Mouse (Mus musculus): ENCODE measurements at regions not wholly inside any gene's neighbourhood (a gene's known extent, or its start where the extent isn't known, plus 50 kb on each side); places are given as distances from the start of the nearest gene placed in this dataset.

DNA sequence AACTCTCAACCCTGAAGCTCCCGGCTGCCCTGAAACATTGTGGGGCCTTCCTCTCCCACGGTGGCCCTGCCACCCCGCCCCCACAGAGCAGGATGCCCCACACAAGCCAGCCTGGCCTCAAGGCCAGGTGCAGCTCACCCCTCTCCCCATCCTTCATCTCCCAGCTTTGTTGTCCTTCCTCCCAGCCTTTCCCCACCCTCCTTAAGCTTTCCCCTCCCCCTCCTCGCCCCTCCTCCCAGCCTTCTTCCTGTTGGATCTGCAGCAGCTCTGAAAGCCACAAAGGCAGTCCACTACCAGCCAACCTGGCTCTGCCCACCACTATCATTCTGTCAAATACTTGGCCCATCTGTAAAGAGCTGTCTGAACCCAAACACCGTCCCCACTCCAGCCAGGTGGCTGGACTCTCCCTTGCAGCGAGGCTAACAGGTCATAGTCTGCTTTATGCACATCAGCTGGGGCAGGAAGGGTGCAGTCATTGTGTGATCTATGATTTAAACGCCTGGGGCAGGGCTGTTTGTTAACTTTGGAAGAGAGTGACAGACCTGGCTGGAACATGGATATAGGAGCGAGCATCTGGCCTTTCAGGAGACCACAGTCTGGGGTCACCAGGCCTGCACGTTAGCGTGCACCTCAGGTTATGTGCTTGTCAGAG lies 119.9 kb upstream of the Atp6ap2 start:
- Histone ChIP-seq H3K9me3 (replicated peaks) (no peaks in the 10 kb centered on the region), H3K4me3 (peak overlapping the region; percentile 21; the same call in 1 of the 2 replicates), H3K36me3 (no peaks in the 10 kb centered on the region), H3K4me1 (peaks cover 35% of the 10 kb centered on the region), H3K27me3 (ENCODE audit: low read depth, poor library complexity, severe bottlenecking) (peaks cover 87% of the 10 kb centered on the region), H3K27ac (peak overlapping the region; percentile 85)
- peak; percentile 39 for DNase-seq (ENCODE audit: low spot score)
- WGBS, result 17% methylated on average over 10 of the region's 10 CpGs

DNA sequence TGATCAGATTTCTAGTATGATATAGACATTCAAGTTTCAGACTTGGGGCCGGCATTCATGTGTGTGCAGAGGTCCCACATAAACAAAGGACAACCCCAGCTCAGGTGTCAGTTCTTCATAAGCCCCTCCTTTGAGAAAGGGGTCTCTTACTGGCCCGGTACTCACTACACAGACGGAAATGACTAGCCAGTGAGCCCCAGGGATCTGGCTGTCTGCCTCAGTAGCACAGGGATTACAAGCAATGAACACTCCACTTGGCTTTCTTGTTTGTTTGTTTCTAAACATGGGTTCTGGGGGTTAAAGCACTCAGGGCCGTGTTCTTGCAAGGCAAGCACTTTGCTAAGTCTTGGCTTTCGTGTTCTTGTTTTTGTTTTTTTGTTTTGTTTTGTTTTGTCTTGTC lies 115.3 kb upstream of the Atp6ap2 start:
- DNase-seq (ENCODE audit: low spot score), result no peak
- Histone ChIP-seq H3K36me3 (no peaks in the 10 kb centered on the region), H3K9me3 (replicated peaks) (no peaks in the 10 kb centered on the region), H3K27me3 (ENCODE audit: low read depth, poor library complexity, severe bottlenecking) (peaks cover 94% of the 10 kb centered on the region), H3K27ac (no peak overlapping the region), H3K4me3 (no peak overlapping the region), H3K4me1 (peaks cover 23% of the 10 kb centered on the region)
- WGBS, result 80% methylated on average over 5 of the region's 5 CpGs

DNA sequence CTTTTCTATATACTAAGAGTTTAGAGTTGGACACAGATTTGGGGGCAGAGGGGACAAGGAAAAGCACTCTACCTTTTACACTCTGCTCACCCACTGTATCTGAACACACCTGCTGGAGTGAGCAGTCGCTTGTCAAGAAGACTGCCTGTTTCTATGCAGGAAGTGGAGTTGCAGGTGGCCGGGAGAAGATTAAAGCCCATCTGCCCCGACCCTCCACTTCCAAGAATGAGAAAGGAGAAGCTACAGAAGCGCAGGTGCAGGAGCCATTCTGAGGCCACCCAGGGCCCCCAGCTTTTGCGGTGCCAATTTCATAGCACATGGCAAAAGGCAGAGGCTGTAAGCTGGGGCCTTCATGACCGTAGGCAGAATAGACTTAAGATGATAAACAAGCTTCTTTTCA lies 108.4 kb upstream of the Atp6ap2 start:
- H3K4me3 ChIP-seq, result no peak overlapping the region
- 87% methylated on average over 6 of the region's 6 CpGs for WGBS
- H3K9me3 ChIP-seq (replicated peaks), result no peaks in the 10 kb centered on the region
- no peak overlapping the region for H3K27ac ChIP-seq
- H3K36me3 ChIP-seq, result no peaks in the 10 kb centered on the region
- H3K27me3 ChIP-seq (ENCODE audit: low read depth, poor library complexity, severe bottlenecking), result peaks cover 78% of the 10 kb centered on the region
- H3K4me1 ChIP-seq, result no peaks in the 10 kb centered on the region
- no peak for DNase-seq (ENCODE audit: low spot score)

DNA sequence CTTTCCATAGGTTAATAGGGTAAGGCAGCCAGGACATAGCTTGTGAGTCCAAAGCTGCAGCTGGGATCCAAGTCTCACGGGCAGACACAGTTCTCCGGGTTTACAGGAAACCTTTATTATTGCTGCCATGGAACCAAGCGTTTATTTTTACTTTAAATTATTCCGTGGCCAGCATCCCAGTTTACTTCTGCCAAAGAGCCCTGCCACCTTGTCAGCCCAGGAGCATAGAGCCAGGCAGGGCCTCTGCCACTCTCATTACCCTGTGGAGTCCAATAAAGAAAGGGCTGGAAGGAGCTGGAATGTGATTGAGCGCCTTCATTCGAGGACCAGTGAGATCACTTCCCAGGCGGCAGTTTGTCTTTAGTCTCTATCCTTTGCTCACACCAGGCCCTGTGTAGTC lies 96.6 kb upstream of the Atp6ap2 start:
- H3K27me3 ChIP-seq (ENCODE audit: low read depth, poor library complexity, severe bottlenecking), result peaks cover 84% of the 10 kb centered on the region
- no peak for DNase-seq (ENCODE audit: low spot score)
- H3K27ac ChIP-seq, result no peak overlapping the region
- WGBS, result 83% methylated on average over 7 of the region's 7 CpGs
- H3K4me1 ChIP-seq, result no peaks in the 10 kb centered on the region
- no peaks in the 10 kb centered on the region for H3K9me3 ChIP-seq (replicated peaks)
- H3K36me3 ChIP-seq, result no peaks in the 10 kb centered on the region
- H3K4me3 ChIP-seq, result no peak overlapping the region

DNA sequence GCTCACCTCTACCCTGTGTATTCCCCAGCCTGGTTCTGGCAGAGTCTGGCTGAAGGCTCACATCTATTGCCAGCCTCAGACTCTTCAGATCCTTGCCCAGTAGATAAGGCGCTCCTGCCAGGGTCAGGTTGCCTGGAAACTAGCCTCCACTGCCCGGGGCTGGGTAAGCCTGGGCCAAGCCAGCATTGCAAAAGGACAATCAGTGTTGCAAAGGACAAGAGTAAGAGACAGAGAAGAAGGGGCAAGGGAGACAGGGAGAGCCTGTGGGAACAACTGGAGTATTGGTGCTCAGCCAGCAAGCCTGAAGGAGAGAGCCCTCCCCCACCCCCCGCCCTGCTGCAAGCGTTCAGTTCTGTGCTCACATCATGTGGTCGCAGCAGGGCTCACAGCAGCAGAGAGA lies 94.4 kb upstream of the Atp6ap2 start:
- H3K4me3 ChIP-seq, result no peak overlapping the region
- H3K36me3 ChIP-seq, result no peaks in the 10 kb centered on the region
- H3K9me3 ChIP-seq (replicated peaks), result no peaks in the 10 kb centered on the region
- H3K27ac ChIP-seq, result no peak overlapping the region
- 67% methylated on average over 5 of the region's 5 CpGs for WGBS
- no peak for DNase-seq (ENCODE audit: low spot score)
- no peaks in the 10 kb centered on the region for H3K4me1 ChIP-seq
- H3K27me3 ChIP-seq (ENCODE audit: low read depth, poor library complexity, severe bottlenecking), result peaks cover 79% of the 10 kb centered on the region

DNA sequence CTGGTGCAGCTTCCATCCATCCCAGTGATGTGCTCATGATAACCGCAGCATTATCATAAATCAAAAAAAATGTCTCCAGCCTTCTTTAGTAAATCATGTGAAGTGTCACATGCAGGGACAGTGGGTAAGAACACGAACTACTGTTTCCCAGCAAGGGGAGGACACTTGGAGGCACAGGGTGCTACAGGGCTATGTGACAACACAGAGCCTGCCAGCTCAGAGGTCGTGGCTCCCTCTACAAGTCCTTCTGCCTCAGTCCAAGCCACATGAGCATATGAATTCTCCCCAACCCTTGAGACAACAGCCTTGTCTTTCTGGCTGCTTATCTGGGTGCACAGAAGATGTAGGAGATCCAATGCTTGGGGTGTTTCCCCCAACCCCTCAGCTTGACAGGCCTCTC lies 93.7 kb upstream of the Atp6ap2 start:
- Histone ChIP-seq H3K36me3 (no peaks in the 10 kb centered on the region), H3K9me3 (replicated peaks) (no peaks in the 10 kb centered on the region), H3K4me3 (no peak overlapping the region), H3K27ac (no peak overlapping the region), H3K27me3 (ENCODE audit: low read depth, poor library complexity, severe bottlenecking) (peaks cover 86% of the 10 kb centered on the region), H3K4me1 (no peaks in the 10 kb centered on the region)
- DNase-seq (ENCODE audit: low spot score), result no peak
- WGBS, result 84% methylated on average over 3 of the region's 3 CpGs

DNA sequence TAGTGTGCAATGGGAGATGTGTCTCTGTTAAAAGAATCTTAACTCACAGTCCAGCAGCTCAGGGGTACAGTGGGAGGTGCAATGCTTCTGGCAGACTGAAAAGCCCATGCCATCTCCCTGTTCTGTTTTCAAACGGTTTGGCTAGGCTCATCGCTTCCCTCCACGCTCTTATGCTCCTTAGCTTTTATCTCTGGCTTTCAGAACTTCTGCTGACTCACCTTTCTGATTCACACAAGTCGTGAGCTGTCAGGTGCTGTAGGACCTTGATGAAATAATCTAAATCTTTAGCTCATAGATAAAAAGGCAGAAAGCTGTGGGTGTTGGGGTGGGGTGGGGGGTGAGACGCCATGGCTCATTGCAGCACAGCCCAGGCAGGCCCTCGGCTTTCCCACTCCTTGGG lies 93.1 kb upstream of the Atp6ap2 start:
- Histone ChIP-seq H3K9me3 (replicated peaks) (no peaks in the 10 kb centered on the region), H3K27me3 (ENCODE audit: low read depth, poor library complexity, severe bottlenecking) (peaks cover 88% of the 10 kb centered on the region), H3K36me3 (no peaks in the 10 kb centered on the region), H3K4me1 (no peaks in the 10 kb centered on the region), H3K27ac (no peak overlapping the region), H3K4me3 (no peak overlapping the region)
- DNase-seq (ENCODE audit: low spot score), result no peak
- WGBS, result 88% methylated on average over 6 of the region's 6 CpGs

DNA sequence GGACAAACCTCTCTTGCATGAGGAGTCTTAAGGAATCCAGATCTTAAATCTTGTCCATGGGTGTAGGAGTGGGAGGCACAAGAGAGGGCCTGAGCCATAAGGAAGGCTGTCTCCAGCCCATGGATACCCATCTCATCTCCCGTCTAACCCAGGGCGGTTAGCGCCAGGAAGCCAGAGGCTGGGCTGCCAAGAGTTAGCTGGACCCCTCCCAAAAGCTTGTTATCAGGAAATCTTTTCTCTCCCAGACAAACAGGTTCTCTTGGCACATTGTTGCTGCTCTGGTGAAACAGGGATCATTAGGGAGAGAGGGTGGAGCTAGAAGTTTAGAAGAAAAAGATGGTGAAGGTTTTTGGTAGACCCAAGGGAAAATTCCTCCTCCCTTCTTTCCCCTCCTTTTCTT lies 87.0 kb upstream of the Atp6ap2 start:
- 80% methylated on average over 3 of the region's 3 CpGs for WGBS
- H3K4me3 ChIP-seq, result no peak overlapping the region
- DNase-seq (ENCODE audit: low spot score), result no peak
- no peak overlapping the region for H3K27ac ChIP-seq
- H3K36me3 ChIP-seq, result no peaks in the 10 kb centered on the region
- no peaks in the 10 kb centered on the region for H3K4me1 ChIP-seq
- H3K9me3 ChIP-seq (replicated peaks), result no peaks in the 10 kb centered on the region
- peaks cover 78% of the 10 kb centered on the region for H3K27me3 ChIP-seq (ENCODE audit: low read depth, poor library complexity, severe bottlenecking)

DNA sequence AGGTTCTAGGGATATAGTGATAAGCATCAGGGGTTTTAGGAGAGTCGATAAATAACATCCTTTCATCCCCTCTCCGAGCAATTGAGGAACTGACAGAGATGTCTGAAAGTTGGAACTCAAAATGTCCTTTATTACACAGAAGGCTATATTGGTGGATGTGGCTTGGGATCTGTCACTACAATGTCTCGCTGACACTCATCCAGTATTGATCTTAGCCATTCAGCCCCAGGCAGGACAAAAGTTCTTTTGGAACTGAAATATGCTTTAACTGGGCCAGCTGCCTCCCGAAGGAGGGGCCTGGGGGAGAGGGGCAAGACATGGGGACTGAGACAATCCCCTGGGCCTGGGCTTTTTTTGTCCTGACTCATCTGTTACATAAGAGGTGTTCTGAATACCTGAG lies 85.2 kb upstream of the Atp6ap2 start:
- no peak for DNase-seq (ENCODE audit: low spot score)
- H3K27me3 ChIP-seq (ENCODE audit: low read depth, poor library complexity, severe bottlenecking), result peaks cover 81% of the 10 kb centered on the region
- no peaks in the 10 kb centered on the region for H3K9me3 ChIP-seq (replicated peaks)
- no peaks in the 10 kb centered on the region for H3K36me3 ChIP-seq
- no peaks in the 10 kb centered on the region for H3K4me1 ChIP-seq
- H3K27ac ChIP-seq, result no peak overlapping the region
- no peak overlapping the region for H3K4me3 ChIP-seq
- 86% methylated on average over 4 of the region's 4 CpGs for WGBS

DNA sequence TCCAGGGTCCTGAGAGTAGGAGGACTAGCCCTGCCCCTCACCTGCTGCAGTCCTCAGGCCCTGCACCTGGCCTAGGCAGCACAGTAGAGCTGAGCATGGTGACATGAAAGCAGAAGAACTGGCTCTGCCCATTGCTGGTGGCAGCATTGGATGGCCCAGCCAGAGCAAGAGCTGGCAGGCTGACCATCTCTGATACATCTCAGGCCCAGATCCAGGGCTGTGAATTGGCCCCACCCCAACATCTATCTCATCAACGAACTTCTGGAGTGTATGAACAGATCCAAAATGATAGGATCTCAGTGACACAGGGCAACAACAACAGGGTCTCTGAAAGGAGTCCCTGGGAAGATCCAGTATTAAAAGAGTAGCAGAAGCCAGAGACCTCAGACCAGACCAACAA lies 84.0 kb upstream of the Atp6ap2 start:
- Histone ChIP-seq H3K9me3 (replicated peaks) (no peaks in the 10 kb centered on the region), H3K27ac (no peak overlapping the region), H3K4me1 (no peaks in the 10 kb centered on the region), H3K27me3 (ENCODE audit: low read depth, poor library complexity, severe bottlenecking) (peaks cover 82% of the 10 kb centered on the region), H3K36me3 (no peaks in the 10 kb centered on the region), H3K4me3 (no peak overlapping the region)
- DNase-seq (ENCODE audit: low spot score), result no peak
- 87% methylated on average over 1 of the region's 1 CpGs for WGBS

DNA sequence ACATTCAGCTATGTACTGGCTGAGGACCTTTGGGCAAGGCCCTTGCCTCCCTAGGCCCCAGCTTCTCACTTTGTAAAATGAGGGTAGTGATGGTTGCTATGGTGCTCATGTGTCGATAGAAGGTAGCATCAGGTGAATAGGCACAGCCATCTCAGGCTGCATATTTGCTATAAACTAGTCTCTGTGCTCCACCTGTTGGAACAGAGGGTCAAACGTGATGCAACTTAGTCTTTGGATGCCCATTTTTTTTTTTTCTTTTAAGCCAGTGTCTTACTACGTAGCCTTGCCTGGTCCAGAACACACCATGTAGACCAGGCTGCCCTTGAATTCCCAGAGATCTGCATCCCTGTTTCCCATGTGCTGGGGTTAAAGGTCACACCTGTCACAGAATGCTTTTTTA lies 76.5 kb upstream of the Atp6ap2 start:
- no peak overlapping the region for H3K4me3 ChIP-seq
- no peaks in the 10 kb centered on the region for H3K4me1 ChIP-seq
- H3K9me3 ChIP-seq (replicated peaks), result no peaks in the 10 kb centered on the region
- DNase-seq (ENCODE audit: low spot score), result no peak
- 84% methylated on average over 3 of the region's 3 CpGs for WGBS
- H3K27ac ChIP-seq, result no peak overlapping the region
- no peaks in the 10 kb centered on the region for H3K36me3 ChIP-seq
- H3K27me3 ChIP-seq (ENCODE audit: low read depth, poor library complexity, severe bottlenecking), result peaks cover 64% of the 10 kb centered on the region

DNA sequence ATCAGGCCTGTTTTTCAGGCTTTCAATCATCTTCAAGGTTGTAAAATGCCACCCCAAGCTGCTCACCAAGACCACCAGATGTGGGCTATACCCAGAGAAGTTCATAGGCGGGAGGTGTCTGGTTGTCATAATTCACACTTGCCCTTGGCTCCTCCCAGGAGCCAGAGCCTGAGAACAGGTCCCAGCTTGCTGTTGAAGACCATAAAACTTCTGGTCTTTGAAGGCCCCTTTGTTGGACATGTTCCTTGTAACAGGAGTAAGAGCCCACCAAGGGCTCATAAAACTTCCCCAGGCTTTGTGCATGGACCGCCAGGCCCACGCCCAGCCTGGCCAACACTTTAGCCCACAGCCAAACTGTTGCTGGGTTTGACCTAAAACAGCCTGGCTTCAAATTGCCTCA lies 62.6 kb upstream of the Atp6ap2 start:
- H3K4me3 ChIP-seq, result no peak overlapping the region
- H3K36me3 ChIP-seq, result no peaks in the 10 kb centered on the region
- H3K27ac ChIP-seq, result peak overlapping the region; percentile 47; the same call in 1 of the 2 replicates
- H3K9me3 ChIP-seq (replicated peaks), result no peaks in the 10 kb centered on the region
- H3K4me1 ChIP-seq, result peaks cover 10% of the 10 kb centered on the region; the same call in 1 of the 2 replicates
- WGBS, result 31% methylated on average over 3 of the region's 3 CpGs
- DNase-seq (ENCODE audit: low spot score), result peak; percentile 35
- peaks cover 50% of the 10 kb centered on the region for H3K27me3 ChIP-seq (ENCODE audit: low read depth, poor library complexity, severe bottlenecking)

DNA sequence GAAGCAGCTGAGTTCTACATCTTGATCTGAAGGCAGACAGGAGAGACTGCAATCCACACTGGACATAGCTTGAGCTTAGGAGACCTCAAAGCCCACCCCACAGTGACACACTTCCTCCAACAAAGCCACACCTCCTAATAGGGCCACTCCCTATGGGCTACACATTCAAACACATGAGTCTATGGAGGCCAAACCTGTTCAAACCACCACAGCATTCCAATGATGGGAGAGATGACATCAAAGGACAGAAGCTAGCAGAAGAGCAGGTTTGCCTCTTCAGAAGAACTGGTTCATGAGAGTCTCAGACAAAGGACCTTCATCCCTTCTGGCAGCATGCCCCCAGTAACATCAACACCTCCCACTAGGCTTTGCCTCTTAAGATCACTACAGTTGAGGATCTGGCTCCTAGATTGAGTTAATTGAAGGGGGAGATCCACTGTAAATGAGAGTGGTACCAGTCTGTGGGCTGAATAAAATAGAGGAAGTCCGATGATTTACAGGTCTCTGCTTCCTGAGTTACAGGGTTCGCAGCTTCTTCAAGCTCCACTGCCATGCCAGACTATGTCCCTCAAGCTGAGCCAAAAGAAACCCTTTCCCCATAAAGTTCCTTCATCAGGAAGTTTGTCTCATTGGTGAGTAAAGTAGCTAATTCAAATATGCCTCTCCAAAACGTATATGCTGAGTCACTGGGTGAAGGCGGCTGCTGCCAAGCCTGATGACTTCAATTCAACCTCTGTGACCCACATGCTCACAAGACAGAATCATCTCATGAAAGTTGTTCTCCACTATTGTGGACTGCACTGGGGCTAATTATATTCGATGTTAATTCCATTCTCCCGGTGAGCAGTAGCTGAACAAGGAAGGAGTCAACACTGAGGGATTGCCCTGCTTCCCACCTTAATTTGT lies 56.9 kb upstream of the Atp6ap2 start:
- WGBS, result 68% methylated on average over 6 of the region's 6 CpGs
- Histone ChIP-seq H3K36me3 (no peaks in the 10 kb centered on the region), H3K27me3 (ENCODE audit: low read depth, poor library complexity, severe bottlenecking) (peaks cover 45% of the 10 kb centered on the region), H3K4me3 (no peak overlapping the region), H3K9me3 (replicated peaks) (no peaks in the 10 kb centered on the region), H3K4me1 (peaks cover 1% of the 10 kb centered on the region; the same call in 1 of the 2 replicates), H3K27ac (no peak overlapping the region)
- DNase-seq (ENCODE audit: low spot score), result no peak

Measured in limb, embryonic 10.5 days (tissue).